Mouse (Mus musculus) ES-Bruce4 (cell line): ENCODE results near the gene Asb17. TPM values are rescaled to one million over a fixed set of nuclear protein-coding genes. Genes with fewer than 3 reads are reported as not detected.

Experiments used
- H3K27ac ChIP-seq: 2 replicates; pipeline ENCODE4 v1.5.1; 2012; ENCODE audit warnings: low read length, inconsistent platforms; ENCODE audit not compliant: insufficient read depth
- H3K27me3 ChIP-seq: 2 replicates; pipeline ENCODE4 v1.6.1; 2012; ENCODE audit warnings: mild to moderate bottlenecking, low read length, inconsistent platforms; ENCODE audit not compliant: control insufficient read depth, poor library complexity, insufficient read depth, severe bottlenecking
- H3K36me3 ChIP-seq: 2 replicates; pipeline ENCODE4 v1.6.1; 2012; ENCODE audit warnings: inconsistent platforms, mild to moderate bottlenecking, low read length, moderate library complexity; ENCODE audit not compliant: control insufficient read depth, poor library complexity, insufficient read depth, severe bottlenecking
- H3K4me1 ChIP-seq: one replicate; pipeline ENCODE4 v1.8.1; 2011; ENCODE audit warnings: low read length; ENCODE audit not compliant: control insufficient read depth, insufficient read depth
- H3K4me3 ChIP-seq: 2 replicates; pipeline ENCODE4 v1.5.1; 2011; ENCODE audit warnings: low read depth, mild to moderate bottlenecking, low read length
- H3K9ac ChIP-seq: 2 replicates; pipeline ENCODE4 v1.6.1; 2012; ENCODE audit warnings: low read depth, mild to moderate bottlenecking, inconsistent platforms; ENCODE audit not compliant: poor library complexity, severe bottlenecking
- H3K9me3 ChIP-seq: replicated peaks from 2 replicates; pipeline ENCODE4 v1.6.1; 2012; ENCODE audit warnings: mild to moderate bottlenecking, low read length, inconsistent platforms; ENCODE audit not compliant: control insufficient read depth, poor library complexity, insufficient read depth, severe bottlenecking
- CTCF ChIP-seq: IDR thresholded peaks from one replicate; pipeline ENCODE4 v1.8.1; 2011; ENCODE audit warnings: low read depth, low read length
- EP300 ChIP-seq: IDR thresholded peaks from 2 replicates; pipeline ENCODE4 v1.6.1; 2011; ENCODE audit warnings: low read depth, low read length; ENCODE audit not compliant: insufficient read depth
- POLR2A ChIP-seq: IDR thresholded peaks from one replicate; pipeline ENCODE4 v1.8.1; 2011; ENCODE audit warnings: low read length; ENCODE audit not compliant: insufficient read depth
- polyA plus RNA-seq: library from polyadenylated mRNA; stranded (reverse); fragments of >200 nt; gene quantifications from 2 replicates; pipeline ENCODE4 v1.2.4, GENCODE M21; 2011; ENCODE audit warnings: low read depth; ENCODE audit not compliant: missing spikeins, insufficient read depth, insufficient read length

Asb17 gene
- polyA plus RNA-seq, 1 experiment, result not detected

DNA sequence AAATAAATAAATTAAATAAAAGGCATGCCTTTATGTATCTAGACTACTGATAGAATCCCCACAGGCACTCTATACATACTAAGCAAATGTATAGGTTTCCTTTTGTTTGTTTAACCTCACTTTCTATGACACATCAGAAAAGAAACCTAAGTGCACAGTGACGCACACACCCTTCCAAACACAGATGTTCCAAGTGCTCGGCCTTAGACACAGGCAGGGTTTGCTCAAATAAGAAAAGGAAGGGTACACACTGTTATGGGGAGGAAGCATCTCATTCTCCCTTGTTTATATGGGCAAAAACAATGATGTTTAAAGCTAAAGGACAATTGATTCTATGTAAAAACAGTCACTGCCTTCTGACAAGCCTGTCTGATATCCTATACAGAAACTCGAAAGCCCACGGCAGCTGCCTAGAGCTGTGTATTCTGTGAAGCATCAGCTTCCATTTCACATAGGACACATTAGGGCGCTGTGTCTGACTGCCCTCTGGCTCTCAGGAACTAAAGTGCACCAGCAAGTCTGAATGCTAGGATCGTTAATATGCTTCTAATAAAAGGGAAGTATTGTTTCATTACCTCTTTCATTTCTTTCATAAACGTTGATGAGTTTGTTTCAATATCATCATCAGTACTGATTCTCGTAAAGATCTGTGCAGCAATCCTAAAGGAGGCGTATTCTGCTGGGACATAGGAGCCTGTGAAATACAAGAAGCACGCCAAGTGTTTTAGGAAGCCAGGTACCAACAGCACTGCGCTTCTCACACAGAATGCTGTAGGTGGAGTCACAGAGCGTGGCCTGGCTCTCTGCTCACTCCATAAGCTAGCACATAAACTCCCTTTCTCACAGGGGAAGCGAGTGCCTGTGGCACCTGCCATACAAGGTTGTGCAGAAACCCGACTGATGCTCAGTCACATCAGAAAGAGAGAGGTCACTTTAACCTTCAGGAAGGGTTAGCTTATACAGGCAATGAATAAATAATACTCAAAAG, 23.4 kb downstream of the Asb17 start:
- Histone ChIP-seq H3K27ac (no peak overlapping the region), H3K9ac (no peak overlapping the region), H3K4me1 (no peaks in the 10 kb centered on the region), H3K4me3 (no peak overlapping the region), H3K27me3 (no peaks in the 10 kb centered on the region), H3K36me3 (no peaks in the 10 kb centered on the region), H3K9me3 (no peaks in the 10 kb centered on the region)
- TF ChIP-seq POLR2A, result no peak
- TF ChIP-seq EP300, result no peak
- no peak for TF ChIP-seq CTCF

DNA sequence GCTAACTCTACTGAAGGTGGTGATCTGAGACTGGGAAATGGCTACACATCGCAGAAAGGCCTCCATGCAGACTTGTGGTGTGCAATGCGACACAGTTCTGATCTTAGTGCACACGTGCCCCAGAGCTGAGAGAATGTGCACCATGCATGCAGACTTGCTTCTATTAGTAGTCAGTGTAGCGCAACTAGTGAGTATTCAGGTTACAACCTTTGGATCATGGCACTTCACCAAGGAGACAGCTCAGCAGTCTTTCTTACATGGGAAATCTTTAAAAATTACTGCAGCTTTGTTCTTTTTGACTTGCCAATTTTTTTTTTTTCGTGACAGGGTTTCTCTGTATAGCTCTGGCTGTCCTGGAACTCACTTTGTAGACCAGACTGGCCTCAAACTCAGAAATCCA, 27.4 kb downstream of the Asb17 start:
- Histone ChIP-seq H3K36me3 (no peaks in the 10 kb centered on the region), H3K9ac (no peak overlapping the region), H3K27me3 (no peaks in the 10 kb centered on the region), H3K27ac (no peak overlapping the region), H3K4me1 (no peaks in the 10 kb centered on the region), H3K9me3 (no peaks in the 10 kb centered on the region), H3K4me3 (no peak overlapping the region)
- TF ChIP-seq EP300 (no peak), POLR2A (no peak), CTCF (no peak)

DNA sequence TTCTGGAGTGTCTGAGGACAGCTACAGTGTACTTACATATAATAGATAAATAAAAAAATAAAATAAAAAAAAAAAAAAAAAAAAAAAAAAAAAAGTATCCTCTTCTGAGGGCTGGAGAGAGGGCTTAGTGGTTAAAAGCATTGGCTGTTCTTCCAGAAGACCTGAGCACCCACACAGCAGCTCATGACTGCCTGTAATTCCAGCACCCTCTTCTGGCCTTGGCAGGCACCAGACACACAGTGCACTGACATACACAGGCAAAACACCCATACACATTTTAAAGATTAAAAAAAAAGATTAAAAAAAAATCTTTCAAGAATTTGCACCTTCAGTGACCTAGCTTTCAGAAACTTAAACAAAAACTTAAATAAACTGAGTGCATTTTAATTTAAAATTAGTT, 42.3 kb downstream of the Asb17 start:
- TF ChIP-seq CTCF (peak; percentile 17), POLR2A (no peak), EP300 (no peak)
- no peak overlapping the region for H3K4me3 ChIP-seq
- no peaks in the 10 kb centered on the region for H3K36me3 ChIP-seq
- no peak overlapping the region for H3K9ac ChIP-seq
- H3K27me3 ChIP-seq, result no peaks in the 10 kb centered on the region
- no peaks in the 10 kb centered on the region for H3K4me1 ChIP-seq
- no peak overlapping the region for H3K27ac ChIP-seq
- no peaks in the 10 kb centered on the region for H3K9me3 ChIP-seq

DNA sequence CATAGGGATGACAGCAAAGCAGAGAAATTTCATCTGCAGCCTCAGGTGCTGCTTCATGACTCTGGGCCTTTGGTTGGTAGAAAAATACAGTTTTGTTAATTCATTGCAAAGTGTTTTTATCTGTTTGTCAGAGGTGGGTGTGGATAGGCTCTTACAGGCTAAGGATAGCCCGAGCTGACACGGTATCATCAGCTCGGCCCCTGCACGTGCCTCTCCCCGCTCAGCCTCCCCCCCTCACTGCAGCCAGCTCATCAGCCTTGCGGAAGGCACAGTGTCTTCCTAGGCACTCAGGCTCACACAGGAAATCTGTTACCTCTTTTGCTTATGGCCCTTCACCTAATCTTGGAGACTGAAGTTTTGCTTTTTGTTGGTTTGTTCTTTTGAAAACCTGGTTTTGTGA, 44.1 kb downstream of the Asb17 start:
- TF ChIP-seq EP300, result no peak
- no peak for TF ChIP-seq CTCF
- no peak for TF ChIP-seq POLR2A
- no peak overlapping the region for H3K9ac ChIP-seq
- no peak overlapping the region for H3K4me3 ChIP-seq
- no peaks in the 10 kb centered on the region for H3K36me3 ChIP-seq
- no peaks in the 10 kb centered on the region for H3K9me3 ChIP-seq
- no peaks in the 10 kb centered on the region for H3K27me3 ChIP-seq
- H3K4me1 ChIP-seq, result no peaks in the 10 kb centered on the region
- H3K27ac ChIP-seq, result no peak overlapping the region

DNA sequence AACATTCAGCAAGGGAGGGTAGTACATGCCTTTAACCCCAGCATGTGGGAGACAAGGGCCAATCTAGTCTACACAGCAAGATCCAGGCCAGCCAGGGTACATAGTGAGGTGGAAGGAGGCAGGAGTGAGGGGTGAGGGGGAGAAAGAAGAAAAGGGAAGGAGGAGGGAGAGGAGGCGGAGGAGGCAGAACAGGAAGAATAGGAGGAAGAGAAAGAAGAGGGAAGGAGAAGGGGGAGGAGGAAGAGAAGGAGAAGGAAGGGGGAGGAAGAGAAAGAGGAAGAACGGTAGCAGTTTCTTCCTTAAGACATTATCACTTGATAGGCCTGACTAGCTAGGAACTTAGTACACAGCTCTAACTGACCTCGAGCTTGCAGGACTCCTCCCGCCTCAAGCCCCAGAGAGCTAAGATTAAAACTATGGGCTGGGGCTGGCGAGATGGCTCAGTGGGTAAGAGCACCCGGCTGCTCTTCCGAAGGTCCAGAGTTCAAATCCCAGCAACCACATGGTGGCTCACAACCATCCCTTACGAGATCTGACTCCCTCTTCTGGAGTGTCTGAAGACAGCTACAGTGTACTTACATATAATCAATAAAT, 45.3 kb downstream of the Asb17 start:
- Histone ChIP-seq H3K27ac (no peak overlapping the region), H3K4me1 (no peaks in the 10 kb centered on the region), H3K36me3 (no peaks in the 10 kb centered on the region), H3K27me3 (no peaks in the 10 kb centered on the region), H3K9me3 (no peaks in the 10 kb centered on the region), H3K9ac (no peak overlapping the region), H3K4me3 (no peak overlapping the region)
- no peak for TF ChIP-seq CTCF
- TF ChIP-seq EP300, result no peak
- no peak for TF ChIP-seq POLR2A

DNA sequence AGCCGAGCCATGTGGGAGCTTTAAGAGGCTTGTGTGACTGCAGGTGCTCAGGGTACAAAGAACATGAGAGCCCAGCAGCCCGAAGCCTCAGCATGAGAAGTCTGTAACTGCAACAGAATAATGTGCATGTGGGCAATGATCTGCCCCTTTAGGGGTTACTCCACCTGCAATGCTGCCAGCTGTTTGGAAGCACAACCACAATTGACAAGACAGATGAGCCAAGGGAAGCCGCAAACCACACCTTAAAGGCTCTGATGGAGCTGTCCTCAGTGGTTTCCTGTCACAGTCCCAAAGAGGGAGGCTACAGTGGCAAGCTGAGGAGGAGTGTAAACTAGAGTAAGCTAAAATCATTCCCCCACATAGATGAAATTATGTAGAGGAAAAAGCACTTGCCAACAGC, 51.4 kb downstream of the Asb17 start:
- Histone ChIP-seq H3K4me3 (no peak overlapping the region), H3K4me1 (no peaks in the 10 kb centered on the region), H3K27me3 (no peaks in the 10 kb centered on the region), H3K9me3 (no peaks in the 10 kb centered on the region), H3K9ac (no peak overlapping the region), H3K27ac (no peak overlapping the region), H3K36me3 (no peaks in the 10 kb centered on the region)
- TF ChIP-seq EP300 (no peak), CTCF (no peak), POLR2A (no peak)
